Mouse (Mus musculus) liver, adult 2 months (tissue): ENCODE measurements around the gene Steap4.

ENCODE experiments used
- CTCF ChIP-seq: fragments of 200-500 bp; IDR thresholded peaks from 2 replicates; pipeline ENCODE4 v1.5.1; 2011; ENCODE audit warnings: low read depth, low read length, control low read depth
- POLR2A ChIP-seq: fragments of 200-500 bp; IDR thresholded peaks from 2 replicates; pipeline ENCODE4 v1.6.1; 2011; ENCODE audit warnings: low read length, control low read depth; ENCODE audit not compliant: insufficient read depth; ENCODE audit errors: extremely low read depth

- no peak for TF ChIP-seq POLR2A
- no peak for TF ChIP-seq CTCF
Observed at GRCm38 (mm10) chr5:7987962-7988361, 27.7 kb downstream of the Steap4 start.
